Mouse (Mus musculus): ENCODE data around the gene Serf2. TPM values are rescaled to one million over a fixed set of nuclear protein-coding genes. Genes with fewer than 3 reads are reported as not detected.

Serf2 gene
- polyA plus RNA-seq (2016; fragmentation: Nextera tagmentation; extraction: Ambion mirVana): 456 and 479 TPM in 2 replicates

GRCm38 (mm10) chr2:121448739-121449535 is at the start of gene Serf2:
Gene Serf2 (plus strand): TSS chr2:121449195.
- H3K36me3 ChIP-seq (replicated peaks): peaks cover 25% of the 10 kb centered on the region
- peaks cover 27% of the 10 kb centered on the region for H3K4me1 ChIP-seq
- H3K9me3 ChIP-seq: no peaks in the 10 kb centered on the region
- H3K4me2 ChIP-seq: peak within 1 kb of the TSS; percentile 93
- under 1% methylated on average over 62 of the region's 74 CpGs for WGBS
- peak within 1 kb of the TSS; percentile 93 for H3K27ac ChIP-seq
- H3K4me3 ChIP-seq (replicated peaks): peak within 1 kb of the TSS; percentile 98
- peak; percentile 99 for ATAC-seq (ENCODE audit: low FRiP score)
- peak within 1 kb of the TSS; percentile 96 for H3K9ac ChIP-seq
- no peaks in the 10 kb centered on the region for H3K27me3 ChIP-seq

DNA sequence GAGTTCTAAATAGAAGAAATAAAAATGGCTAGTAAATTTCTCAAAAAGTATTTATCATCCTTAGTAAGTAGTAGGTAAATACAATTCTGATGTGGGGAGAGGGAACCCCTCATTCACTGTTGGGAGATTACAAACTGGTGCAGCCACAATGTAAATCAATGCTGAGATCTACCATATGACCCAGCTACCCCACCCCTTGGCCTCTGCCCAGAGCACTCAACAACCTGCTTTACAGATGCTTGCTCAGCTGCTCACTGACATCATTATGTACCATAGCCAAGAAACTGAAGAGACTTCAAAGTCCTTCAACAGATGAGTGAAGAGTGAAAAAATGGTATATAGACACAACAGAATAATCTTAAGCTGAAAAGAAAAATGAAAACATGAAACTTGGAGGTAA is 45.7 kb upstream of the Serf2 start:
- ATAC-seq (ENCODE audit: low FRiP score): no peak
- Histone ChIP-seq H3K9me3 (no peaks in the 10 kb centered on the region), H3K9ac (no peak overlapping the region), H3K4me3 (replicated peaks) (no peak overlapping the region), H3K27ac (no peak overlapping the region), H3K4me1 (no peaks in the 10 kb centered on the region), H3K4me2 (no peak overlapping the region), H3K27me3 (no peaks in the 10 kb centered on the region), H3K36me3 (replicated peaks) (no peaks in the 10 kb centered on the region; the same call in 1 of the 2 replicates)

DNA sequence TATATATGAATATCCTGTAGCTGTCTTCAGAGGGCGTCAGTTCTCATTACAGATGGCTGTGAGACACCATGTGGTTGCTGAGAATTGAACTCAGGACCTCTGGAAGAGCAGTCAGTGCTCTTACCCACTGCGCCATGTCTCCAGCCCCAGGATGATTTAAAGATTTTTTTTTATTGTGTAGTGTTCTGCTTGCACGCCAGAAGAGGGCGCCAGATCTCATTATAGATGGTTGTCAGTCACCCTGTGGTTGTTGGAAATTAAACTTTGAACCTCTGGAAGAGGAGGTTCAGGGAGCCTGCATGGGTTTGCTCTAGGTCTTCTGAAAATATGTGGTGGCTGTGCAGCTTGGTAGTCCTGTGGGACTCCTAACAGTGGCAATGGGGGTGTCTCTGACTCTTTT is 40.8 kb upstream of the Serf2 start:
- 24% methylated on average over 4 of the region's 4 CpGs for WGBS
- H3K27me3 ChIP-seq: no peaks in the 10 kb centered on the region
- H3K9me3 ChIP-seq: no peaks in the 10 kb centered on the region
- no peaks in the 10 kb centered on the region; the same call in 1 of the 2 replicates for H3K36me3 ChIP-seq (replicated peaks)
- no peak overlapping the region for H3K4me2 ChIP-seq
- no peak overlapping the region for H3K9ac ChIP-seq
- no peak overlapping the region for H3K4me3 ChIP-seq (replicated peaks)
- H3K4me1 ChIP-seq: peaks cover 6% of the 10 kb centered on the region; the same call in 1 of the 2 replicates
- no peak overlapping the region for H3K27ac ChIP-seq
- no peak for ATAC-seq (ENCODE audit: low FRiP score)

- Histone ChIP-seq H3K36me3 (replicated peaks) (peaks cover 16% of the 10 kb centered on the region), H3K9me3 (no peaks in the 10 kb centered on the region), H3K27ac (peak overlapping the region; percentile 97), H3K4me3 (replicated peaks) (peak overlapping the region; percentile 98), H3K4me2 (peak overlapping the region; percentile 57), H3K4me1 (peaks cover 32% of the 10 kb centered on the region), H3K27me3 (no peaks in the 10 kb centered on the region), H3K9ac (peak overlapping the region; percentile 68)
- 14% methylated on average over 4 of the region's 4 CpGs for WGBS
- no peak for ATAC-seq (ENCODE audit: low FRiP score)
Observed at GRCm38 (mm10) chr2:121412843-121413386, 36.1 kb upstream of the Serf2 start.

GRCm38 (mm10) chr2:121413387-121414042 is 35.5 kb upstream of the Serf2 start, which contains the start of the genes Pdia3 and Catsper2:
Gene Pdia3 (plus strand): TSS chr2:121413775.
Gene Catsper2 (minus strand): TSS chr2:121413792.
- Histone ChIP-seq H3K9ac (peak within 1 kb of the TSS; percentile 100), H3K27me3 (no peaks in the 10 kb centered on the region), H3K4me3 (replicated peaks) (peak within 1 kb of the TSS; percentile 98), H3K4me2 (peak within 1 kb of the TSS; percentile 67), H3K4me1 (peaks cover 32% of the 10 kb centered on the region), H3K36me3 (replicated peaks) (peaks cover 22% of the 10 kb centered on the region), H3K9me3 (no peaks in the 10 kb centered on the region), H3K27ac (peak within 1 kb of the TSS; percentile 97)
- WGBS: 0% methylated on average over 58 of the region's 68 CpGs
- peak; percentile 99 for ATAC-seq (ENCODE audit: low FRiP score)

DNA sequence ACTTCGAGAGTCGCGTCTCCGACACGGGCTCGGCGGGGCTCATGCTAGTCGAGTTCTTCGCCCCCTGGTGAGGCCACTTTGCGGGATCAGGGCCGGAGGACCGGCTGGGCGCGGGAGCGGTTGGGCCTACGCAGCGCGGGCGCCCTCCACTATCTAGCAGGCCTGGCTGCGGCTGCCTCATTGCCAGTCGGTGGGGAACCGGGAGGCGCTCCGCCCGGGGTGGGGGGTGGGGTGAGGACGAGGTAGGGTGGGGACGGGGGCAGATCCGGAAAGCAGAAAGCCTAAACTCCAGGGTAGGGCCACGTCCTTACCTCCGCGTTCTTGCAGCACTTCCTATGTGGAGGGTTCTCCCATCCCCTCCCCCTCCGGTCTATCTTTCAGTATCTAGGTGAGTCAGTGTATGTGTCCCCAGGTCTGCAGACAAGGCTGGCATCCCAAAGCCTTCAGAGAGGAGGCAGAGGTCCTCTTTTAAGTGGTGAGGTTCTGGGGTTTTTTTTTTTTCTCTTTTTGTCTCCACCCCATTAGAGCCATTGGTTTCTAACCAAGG is 34.8 kb upstream of the Serf2 start:
- Histone ChIP-seq H3K27me3 (no peaks in the 10 kb centered on the region), H3K36me3 (replicated peaks) (peaks cover 29% of the 10 kb centered on the region)
- WGBS: under 1% methylated on average over 32 of the region's 32 CpGs

DNA sequence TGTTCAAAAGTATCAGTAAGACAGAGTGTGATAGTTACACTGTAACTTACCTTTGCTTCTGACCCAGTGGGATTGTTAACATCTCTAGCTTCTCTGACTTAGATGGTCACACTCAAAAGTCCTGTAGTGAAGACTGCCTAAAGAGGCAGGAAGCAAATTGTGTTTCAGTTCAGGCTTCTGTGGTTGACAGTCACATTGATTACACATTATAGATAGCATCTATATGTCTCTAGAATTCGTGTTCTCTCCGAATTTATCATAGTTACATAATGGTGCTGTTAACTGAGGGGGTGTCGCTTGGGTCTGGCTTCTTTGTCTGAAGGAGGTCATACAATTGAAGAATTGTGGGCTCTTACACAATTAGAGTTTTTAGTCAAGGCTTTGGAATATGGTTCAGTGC is 33.9 kb upstream of the Serf2 start:
- Histone ChIP-seq H3K36me3 (replicated peaks) (peaks cover 33% of the 10 kb centered on the region), H3K9me3 (no peaks in the 10 kb centered on the region), H3K9ac (peak overlapping the region; percentile 100), H3K27me3 (no peaks in the 10 kb centered on the region), H3K4me2 (peak overlapping the region; percentile 67), H3K4me3 (replicated peaks) (peak overlapping the region; percentile 98), H3K4me1 (peaks cover 32% of the 10 kb centered on the region), H3K27ac (no peak overlapping the region)
- WGBS: 61% methylated on average over 3 of the region's 3 CpGs
- no peak for ATAC-seq (ENCODE audit: low FRiP score)

More for the DNA sequence above, 34.8 kb upstream of the Serf2 start:
- H3K9ac ChIP-seq: peak overlapping the region; percentile 100
- peak; percentile 56 for ATAC-seq (ENCODE audit: low FRiP score)
- H3K27ac ChIP-seq: peak overlapping the region; percentile 97
- H3K9me3 ChIP-seq: no peaks in the 10 kb centered on the region
- H3K4me3 ChIP-seq (replicated peaks): peak overlapping the region; percentile 98
- peaks cover 32% of the 10 kb centered on the region for H3K4me1 ChIP-seq
- H3K4me2 ChIP-seq: peak overlapping the region; percentile 67

DNA sequence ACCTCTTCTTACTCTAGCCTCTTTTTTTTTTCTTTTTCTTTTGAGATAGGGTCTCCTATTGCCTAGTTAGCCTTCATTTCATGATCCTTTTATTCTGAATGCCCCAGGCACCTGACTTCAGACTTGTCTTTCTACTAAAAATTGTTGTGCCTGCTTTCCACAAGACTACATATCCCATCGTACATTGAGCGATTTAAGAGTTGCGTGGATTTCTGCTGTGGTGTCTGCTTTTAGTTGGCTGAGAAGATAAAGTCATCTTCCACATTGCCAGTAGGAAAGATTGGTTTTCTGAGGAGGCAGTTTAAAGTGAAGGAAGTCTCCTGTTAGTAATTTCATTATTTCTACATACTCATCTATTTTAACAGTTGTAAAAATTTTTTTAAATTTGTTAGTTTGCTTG is 33.4 kb upstream of the Serf2 start:
- Histone ChIP-seq H3K36me3 (replicated peaks) (peaks cover 35% of the 10 kb centered on the region), H3K9ac (peak overlapping the region; percentile 100; the same call in 1 of the 2 replicates), H3K27me3 (no peaks in the 10 kb centered on the region), H3K4me2 (peak overlapping the region; percentile 67), H3K4me3 (replicated peaks) (peak overlapping the region; percentile 98), H3K4me1 (peaks cover 32% of the 10 kb centered on the region), H3K9me3 (no peaks in the 10 kb centered on the region), H3K27ac (no peak overlapping the region)
- ATAC-seq (ENCODE audit: low FRiP score): no peak
- 90% methylated on average over 3 of the region's 3 CpGs for whole genome bisulfite sequencing

DNA sequence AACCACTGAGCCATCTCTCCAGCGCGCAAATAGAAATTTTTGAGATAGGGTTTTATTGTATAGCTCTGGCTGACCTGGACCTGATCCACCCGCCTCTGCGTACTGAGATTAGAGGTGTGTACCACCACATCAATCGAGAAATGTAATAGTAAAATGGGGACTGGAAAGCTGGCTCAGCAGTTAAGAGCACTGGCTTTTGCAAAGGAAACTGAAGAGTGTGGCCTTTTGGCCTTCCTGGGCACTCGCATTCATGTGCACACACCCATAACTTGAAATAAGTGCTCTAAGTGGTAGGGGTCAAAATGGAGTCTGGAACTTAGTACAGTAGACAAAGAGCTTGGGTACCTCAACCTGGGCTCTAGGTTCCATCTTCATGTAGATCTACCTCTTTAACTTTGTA is 32.6 kb upstream of the Serf2 start:
- Histone ChIP-seq H3K27me3 (no peaks in the 10 kb centered on the region), H3K27ac (no peak overlapping the region), H3K4me1 (peaks cover 32% of the 10 kb centered on the region), H3K9ac (peak overlapping the region; percentile 29; the same call in 1 of the 2 replicates), H3K4me3 (replicated peaks) (no peak overlapping the region), H3K36me3 (replicated peaks) (peaks cover 38% of the 10 kb centered on the region), H3K9me3 (no peaks in the 10 kb centered on the region), H3K4me2 (peak overlapping the region; percentile 67; the same call in 1 of the 2 replicates)
- WGBS: 95% methylated on average over 6 of the region's 6 CpGs
- no peak for ATAC-seq (ENCODE audit: low FRiP score)

DNA sequence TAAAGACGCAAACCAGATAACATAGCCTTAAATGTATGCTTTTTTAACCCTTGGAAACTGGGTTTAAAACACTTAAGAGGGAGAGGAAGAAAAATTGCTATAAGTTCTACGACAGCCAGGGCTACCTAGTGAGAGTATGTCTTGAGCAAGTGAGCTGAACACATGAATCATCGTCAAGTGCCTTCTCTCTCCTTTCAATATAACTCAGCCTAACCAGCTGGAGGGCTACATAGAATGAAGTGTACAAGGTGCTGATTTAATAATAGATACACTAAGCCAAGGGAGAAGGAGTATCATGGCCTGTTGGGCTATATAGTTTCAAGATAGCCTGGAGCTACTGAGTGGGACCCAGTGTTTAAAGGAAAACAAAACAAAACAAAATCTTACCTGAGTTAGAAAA is 30.5 kb upstream of the Serf2 start:
- Histone ChIP-seq H3K9me3 (no peaks in the 10 kb centered on the region), H3K9ac (no peak overlapping the region), H3K4me2 (no peak overlapping the region), H3K36me3 (replicated peaks) (peaks cover 57% of the 10 kb centered on the region), H3K4me3 (replicated peaks) (no peak overlapping the region), H3K27me3 (no peaks in the 10 kb centered on the region), H3K27ac (no peak overlapping the region), H3K4me1 (peaks cover 26% of the 10 kb centered on the region)
- WGBS: 93% methylated on average over 3 of the region's 3 CpGs
- ATAC-seq (ENCODE audit: low FRiP score): no peak

DNA sequence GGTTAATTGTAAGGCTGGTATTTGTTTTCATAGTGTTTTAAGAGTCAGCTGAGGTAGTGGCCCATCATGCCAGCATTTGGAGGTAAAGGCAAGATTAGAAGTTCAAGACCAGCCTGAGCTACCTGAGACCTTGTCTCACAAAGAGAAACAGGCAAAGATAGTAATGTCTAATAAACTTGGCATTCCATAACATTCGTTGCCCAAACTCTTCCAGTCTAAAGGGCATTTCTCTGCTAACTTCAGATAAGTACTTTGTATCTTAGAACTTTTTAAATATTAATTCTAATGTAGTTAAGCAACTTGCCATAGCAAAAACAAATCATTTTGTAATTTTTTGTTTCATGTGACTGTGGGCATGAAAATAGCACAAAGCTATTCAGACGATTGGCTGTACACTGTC is 25.8 kb upstream of the Serf2 start:
- H3K9me3 ChIP-seq: no peaks in the 10 kb centered on the region
- H3K27me3 ChIP-seq: no peaks in the 10 kb centered on the region
- no peak for ATAC-seq (ENCODE audit: low FRiP score)
- no peak overlapping the region for H3K27ac ChIP-seq
- H3K36me3 ChIP-seq (replicated peaks): peaks cover 74% of the 10 kb centered on the region
- no peak overlapping the region for H3K9ac ChIP-seq
- no peak overlapping the region for H3K4me2 ChIP-seq
- no peaks in the 10 kb centered on the region for H3K4me1 ChIP-seq
- 97% methylated on average over 2 of the region's 2 CpGs for WGBS
- no peak overlapping the region for H3K4me3 ChIP-seq (replicated peaks)

DNA sequence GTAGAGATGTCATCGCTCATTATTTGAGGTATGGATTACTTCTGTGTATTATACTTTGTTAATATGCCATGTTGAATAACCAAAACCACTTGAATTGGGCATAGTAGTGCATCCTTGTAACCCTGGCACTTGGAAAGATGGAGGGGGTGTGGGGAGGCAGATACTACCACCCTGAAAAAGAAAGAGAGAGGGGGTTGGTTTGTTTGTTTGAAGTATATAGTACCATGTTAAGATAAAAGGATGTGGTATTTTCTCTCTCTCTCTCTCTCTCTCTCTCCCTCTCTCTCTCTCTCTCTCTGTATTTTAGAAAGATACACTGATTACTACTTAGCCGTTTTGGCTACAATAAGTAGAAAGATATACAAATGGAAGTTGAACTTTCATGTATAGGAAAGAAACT is 23.1 kb upstream of the Serf2 start:
- Histone ChIP-seq H3K9ac (no peak overlapping the region), H3K36me3 (replicated peaks) (peaks cover 81% of the 10 kb centered on the region), H3K9me3 (no peaks in the 10 kb centered on the region), H3K27me3 (no peaks in the 10 kb centered on the region), H3K4me2 (no peak overlapping the region), H3K4me1 (no peaks in the 10 kb centered on the region), H3K4me3 (replicated peaks) (no peak overlapping the region), H3K27ac (no peak overlapping the region)
- 95% methylated on average over 2 of the region's 2 CpGs for WGBS
- ATAC-seq (ENCODE audit: low FRiP score): no peak

Data from forebrain, embryonic 12.5 days (tissue).